Mouse (Mus musculus): ENCODE measurements at regions not wholly inside any gene's neighbourhood (a gene's known extent, or its start where the extent isn't known, plus 50 kb on each side); places are given as distances from the start of the nearest gene placed in this dataset.

GRCm38 (mm10) chr19:60408436-60408835 lies 59.7 kb downstream of the Prlhr start:
- DNase-seq (ENCODE audit: low read depth): no peak

DNA sequence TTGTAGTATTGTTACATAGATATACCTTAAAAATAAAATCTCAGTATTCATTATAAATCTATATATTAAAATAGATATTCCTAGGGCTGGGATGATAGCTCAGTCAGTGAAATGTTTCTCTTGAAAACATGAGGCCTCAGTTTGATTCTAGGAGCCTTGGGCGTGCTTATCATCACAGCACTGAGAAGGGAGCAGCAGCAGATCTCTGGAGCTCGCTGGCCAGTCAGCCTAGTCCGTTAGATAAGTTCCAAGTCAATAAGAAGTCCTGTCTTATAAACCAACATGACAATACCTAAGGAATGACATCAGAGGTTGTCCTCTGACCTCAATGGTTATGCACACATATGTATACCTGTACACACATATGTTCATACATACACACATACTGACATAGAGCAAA lies 68.7 kb downstream of the Prlhr start:
- no peak for DNase-seq (ENCODE audit: low read depth)

DNA sequence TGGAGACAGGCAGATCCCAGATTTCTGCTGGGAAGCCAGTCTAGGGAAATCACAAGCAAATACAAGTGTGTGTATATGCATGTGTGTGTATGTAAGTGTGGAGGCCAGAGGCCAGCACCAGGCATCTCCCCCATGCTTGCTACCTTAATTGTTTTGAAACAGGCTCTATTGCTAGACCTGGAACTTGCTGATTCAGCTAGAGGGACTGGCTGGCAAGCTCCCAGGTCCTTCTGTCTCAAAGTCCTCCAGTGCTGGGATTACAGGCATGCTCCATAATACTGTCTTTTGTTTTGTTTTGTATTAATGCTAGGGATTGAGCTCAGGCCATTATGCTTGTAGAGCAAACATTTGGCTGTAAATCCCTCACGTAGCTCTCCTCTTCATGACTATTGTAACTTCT lies 70.4 kb downstream of the Prlhr start:
- DNase-seq (ENCODE audit: low read depth): no peak

GRCm38 (mm10) chr19:60396604-60397003 lies 71.5 kb downstream of the Prlhr start:
- no peak for DNase-seq (ENCODE audit: low read depth)

DNA sequence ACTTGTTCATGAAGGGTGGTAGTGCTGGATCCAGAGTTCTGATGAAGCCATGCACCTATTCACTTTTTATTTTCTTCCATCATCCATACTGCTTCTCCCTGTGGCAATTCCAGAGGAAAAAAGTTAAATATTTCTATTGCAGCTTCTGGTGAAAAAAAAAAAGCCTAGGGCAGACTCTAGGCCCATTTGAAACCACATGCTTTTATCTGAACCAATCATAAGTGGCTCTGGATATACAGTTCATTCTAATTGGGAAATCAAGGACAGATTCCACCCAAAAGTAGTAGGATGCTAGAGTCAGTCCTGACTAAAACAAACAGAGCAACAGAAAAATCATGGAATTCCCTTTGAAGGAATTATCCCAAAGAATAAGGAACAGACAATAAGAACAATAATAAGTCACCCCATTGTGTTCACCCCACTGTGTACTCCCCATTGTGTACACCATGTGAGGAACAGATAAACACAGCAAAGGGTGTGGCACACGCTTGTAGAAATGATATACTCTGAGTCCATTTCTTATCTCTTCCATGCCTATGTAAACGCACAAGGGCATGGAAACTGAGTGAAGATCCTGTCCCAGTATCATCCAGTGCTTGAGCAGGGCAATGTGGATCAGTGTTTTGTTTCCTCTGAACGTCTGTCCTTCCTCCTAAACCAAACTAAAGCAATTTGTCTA lies 81.4 kb downstream of the Prlhr start:
- no peak for DNase-seq (ENCODE audit: low read depth)

GRCm38 (mm10) chr19:60384721-60385120 lies 83.4 kb downstream of the Prlhr start:
- DNase-seq (ENCODE audit: low read depth): no peak

- no peak for DNase-seq (ENCODE audit: low read depth)
These were observed 85.4 kb downstream of the Prlhr start for GRCm38 (mm10) chr19:60382661-60383060.

- no peak for DNase-seq (ENCODE audit: low read depth)
These were observed 89.0 kb downstream of the Prlhr start for GRCm38 (mm10) chr19:60379030-60379605.

- DNase-seq (ENCODE audit: low read depth): no peak
These were observed 104.0 kb downstream of the Prlhr start for GRCm38 (mm10) chr19:60363988-60364599.

DNA sequence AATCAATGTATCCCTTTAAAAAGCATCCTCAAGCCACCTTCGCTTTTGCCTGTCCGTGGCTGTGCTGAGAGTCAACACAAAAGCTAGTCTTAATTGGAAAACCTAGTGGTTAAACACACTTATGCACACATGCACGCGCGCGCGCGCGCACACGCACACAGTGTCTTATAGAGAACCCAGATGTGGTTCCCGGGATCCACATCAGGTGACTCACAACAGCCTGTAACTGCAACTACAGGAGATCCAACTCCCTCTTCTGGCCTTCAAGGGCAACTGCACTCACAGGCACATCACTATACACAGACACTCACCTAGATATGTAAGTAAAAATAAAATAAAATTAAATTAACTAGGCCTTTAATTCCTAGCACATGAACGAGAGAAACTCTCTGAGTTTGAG lies 118.4 kb upstream of the Fam204a start:
- no peak for DNase-seq (ENCODE audit: low read depth)

DNA sequence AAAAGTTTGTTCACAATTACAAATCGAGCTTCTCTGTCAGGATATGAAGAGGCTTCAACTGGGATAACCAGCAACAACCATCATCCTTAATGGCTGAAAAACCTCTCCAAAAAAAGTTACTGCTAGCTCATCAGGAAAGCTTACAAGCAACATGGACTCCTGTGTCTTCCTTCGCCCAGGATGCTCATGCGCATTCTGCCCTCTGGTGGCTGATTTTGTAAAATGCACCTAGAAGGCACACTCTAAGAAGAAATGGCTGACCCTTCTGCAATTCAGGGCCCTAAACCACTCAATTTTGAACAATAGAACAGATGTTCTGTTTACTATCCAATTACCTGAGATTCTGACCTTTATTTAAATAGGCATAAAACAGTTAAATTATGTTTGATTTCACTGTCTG lies 115.0 kb upstream of the Fam204a start:
- peak; percentile 38 for DNase-seq (ENCODE audit: low read depth)

- no peak for DNase-seq (ENCODE audit: low read depth)
These were observed 113.7 kb upstream of the Fam204a start for GRCm38 (mm10) chr19:60340234-60340633.

DNA sequence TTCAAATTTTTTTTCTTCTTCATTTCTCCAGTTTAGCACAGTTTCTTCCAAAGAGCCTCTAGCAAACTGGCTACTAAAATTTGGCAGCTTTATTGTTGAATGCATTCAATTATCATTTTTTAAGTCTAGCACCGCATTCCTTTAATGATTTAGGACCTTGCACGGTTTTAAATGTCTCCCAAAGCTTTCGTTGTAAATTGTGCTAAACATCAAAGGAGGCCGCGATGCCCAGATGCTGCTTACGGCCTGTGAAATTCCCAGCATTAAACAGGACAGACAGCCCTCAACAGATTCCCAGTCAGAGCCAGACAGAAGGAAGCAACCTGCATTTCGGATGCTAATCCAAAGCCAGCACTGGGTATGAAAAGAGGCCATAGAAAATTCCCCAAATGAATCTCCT lies 108.0 kb upstream of the Fam204a start:
- DNase-seq (ENCODE audit: low read depth): no peak

DNA sequence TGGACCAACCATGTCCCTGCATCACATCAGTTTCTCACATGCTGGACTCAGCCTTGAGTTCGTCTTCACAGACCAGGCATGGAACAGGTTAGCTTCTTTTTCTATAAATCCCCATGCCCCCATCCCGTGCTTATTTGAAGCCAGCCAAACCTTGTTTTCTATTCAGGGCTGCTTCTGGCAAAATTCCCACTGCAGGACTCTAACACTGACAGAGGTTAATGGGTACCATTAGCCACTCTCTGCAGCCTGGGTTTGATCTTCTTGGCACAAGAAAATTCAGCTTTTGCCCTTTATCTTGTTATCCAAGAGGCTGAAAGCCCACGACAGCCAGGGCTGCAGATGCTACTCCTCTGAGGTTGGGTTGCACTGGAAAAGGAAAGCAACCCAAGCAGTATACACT lies 101.8 kb upstream of the Fam204a start:
- no peak for DNase-seq (ENCODE audit: low read depth)

- no peak for DNase-seq (ENCODE audit: low read depth)
These were observed 99.1 kb upstream of the Fam204a start for GRCm38 (mm10) chr19:60325612-60326011.

GRCm38 (mm10) chr19:60325112-60325511 lies 98.6 kb upstream of the Fam204a start:
- DNase-seq (ENCODE audit: low read depth): no peak

GRCm38 (mm10) chr19:60310591-60310990 lies 84.1 kb upstream of the Fam204a start:
- DNase-seq (ENCODE audit: low read depth): peak; percentile 56

GRCm38 (mm10) chr19:60302371-60302770 lies 75.9 kb upstream of the Fam204a start:
- no peak for DNase-seq (ENCODE audit: low read depth)

DNA sequence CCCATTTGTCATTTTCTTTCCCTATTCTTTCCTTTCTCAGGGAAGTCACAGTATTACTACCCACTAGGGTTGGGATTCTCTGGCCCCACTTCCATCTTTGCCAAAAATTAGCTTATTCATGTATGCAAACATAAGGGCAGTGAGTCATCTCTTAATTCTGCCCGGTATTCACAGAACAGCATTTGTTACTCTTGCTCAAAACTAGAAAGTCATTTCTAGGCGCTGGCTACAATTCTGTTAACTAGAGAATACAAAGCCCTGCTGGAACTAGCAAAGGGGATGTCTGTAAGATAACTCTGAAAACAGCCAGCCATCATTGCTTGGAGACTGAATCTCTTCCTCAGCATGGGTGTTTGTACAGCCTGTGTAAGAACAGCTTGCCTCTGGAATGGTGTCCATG lies 74.4 kb upstream of the Fam204a start:
- no peak for DNase-seq (ENCODE audit: low read depth)

DNA sequence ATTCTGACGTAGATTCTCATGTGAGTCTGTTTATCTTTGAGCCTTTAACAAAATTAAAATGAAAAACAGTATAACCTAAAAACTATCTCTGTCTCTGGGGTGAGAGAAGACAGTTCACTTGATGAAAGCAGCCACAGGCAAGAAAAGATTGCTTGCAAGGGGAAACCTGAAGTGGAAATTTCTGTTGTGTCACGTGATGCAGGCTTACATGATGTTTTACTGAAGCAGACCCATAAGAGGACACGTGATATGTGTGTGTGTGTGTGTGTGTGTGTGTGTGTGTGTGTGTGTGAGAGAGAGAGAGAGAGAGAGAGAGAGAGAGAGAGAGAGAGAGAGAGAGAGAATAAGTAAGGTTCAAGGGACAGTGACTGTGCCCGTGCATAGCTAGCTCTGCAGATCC lies 63.7 kb upstream of the Fam204a start:
- DNase-seq (ENCODE audit: low read depth): no peak

GRCm38 (mm10) chr19:60286810-60287396 lies 60.4 kb upstream of the Fam204a start:
- no peak for DNase-seq (ENCODE audit: low read depth)

DNA sequence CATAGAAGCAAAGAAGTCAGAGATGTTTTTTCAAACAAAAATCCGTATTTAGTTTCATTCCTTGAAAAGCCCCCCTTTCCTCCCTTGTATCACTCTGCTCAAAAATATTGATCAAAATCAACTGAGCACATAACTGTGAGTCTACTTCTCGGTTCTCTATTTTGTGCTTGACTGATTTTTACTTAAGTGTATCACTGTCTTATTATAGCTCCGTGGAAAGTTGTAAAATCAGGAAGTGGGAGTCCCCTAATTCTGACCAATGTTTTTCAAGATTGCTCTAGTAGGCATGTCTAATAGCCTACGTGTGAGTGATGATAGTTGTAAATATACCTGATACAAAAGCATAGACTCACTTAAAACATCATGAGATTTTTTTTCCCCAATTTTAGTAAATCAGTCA lies 58.4 kb upstream of the Fam204a start:
- DNase-seq (ENCODE audit: low read depth): no peak
